Mouse (Mus musculus): ENCODE data around the gene Lrrc75b. TPM values are rescaled to one million over a fixed set of nuclear protein-coding genes. Genes with fewer than 3 reads are reported as not detected.

The Lrrc75b gene
- polyA plus RNA-seq, 1 experiment from 2014 or later: 1.7 TPM

- H3K9ac ChIP-seq: no peak overlapping the region
- 65% methylated on average over 6 of the region's 6 CpGs for WGBS
- no peaks in the 10 kb centered on the region for H3K9me3 ChIP-seq (replicated peaks)
- peaks cover 37% of the 10 kb centered on the region for H3K4me1 ChIP-seq (replicated peaks)
- peaks cover 29% of the 10 kb centered on the region for H3K27me3 ChIP-seq
- no peak overlapping the region for H3K4me3 ChIP-seq
- ATAC-seq (replicated peaks; ENCODE audit: insufficient number of reproducible peaks, insufficient read depth, low FRiP score, low read depth): no peak
- peak overlapping the region; percentile 54 for H3K27ac ChIP-seq
- no peak overlapping the region for H3K4me2 ChIP-seq
- no peaks in the 10 kb centered on the region for H3K36me3 ChIP-seq
Measured at GRCm38 (mm10) chr10:75555557-75555956, 4.6 kb downstream of the Lrrc75b start.

GRCm38 (mm10) chr10:75554090-75554489, 6.0 kb downstream of the Lrrc75b start:
- Histone ChIP-seq H3K36me3 (no peaks in the 10 kb centered on the region), H3K27ac (no peak overlapping the region), H3K27me3 (peaks cover 14% of the 10 kb centered on the region), H3K9ac (no peak overlapping the region), H3K9me3 (replicated peaks) (no peaks in the 10 kb centered on the region), H3K4me3 (no peak overlapping the region), H3K4me2 (no peak overlapping the region), H3K4me1 (replicated peaks) (peaks cover 23% of the 10 kb centered on the region)
- ATAC-seq (replicated peaks; ENCODE audit: insufficient number of reproducible peaks, insufficient read depth, low FRiP score, low read depth): no peak
- WGBS: 88% methylated on average over 8 of the region's 8 CpGs

GRCm38 (mm10) chr10:75552701-75553450, 7.3 kb downstream of the Lrrc75b start:
- 66% methylated on average over 13 of the region's 13 CpGs for WGBS
- no peak for ATAC-seq (replicated peaks; ENCODE audit: insufficient number of reproducible peaks, insufficient read depth, low FRiP score, low read depth)
- H3K4me3 ChIP-seq: no peak overlapping the region

GRCm38 (mm10) chr10:75552106-75552505, 8.0 kb downstream of the Lrrc75b start:
- peaks cover 22% of the 10 kb centered on the region for H3K4me1 ChIP-seq (replicated peaks)
- no peak overlapping the region for H3K27ac ChIP-seq
- H3K9ac ChIP-seq: no peak overlapping the region
- no peak for ATAC-seq (replicated peaks; ENCODE audit: insufficient number of reproducible peaks, insufficient read depth, low FRiP score, low read depth)
- no peaks in the 10 kb centered on the region for H3K9me3 ChIP-seq (replicated peaks)
- no peaks in the 10 kb centered on the region for H3K36me3 ChIP-seq
- H3K27me3 ChIP-seq: no peaks in the 10 kb centered on the region
- 52% methylated on average over 2 of the region's 2 CpGs for WGBS
- no peak overlapping the region for H3K4me3 ChIP-seq
- H3K4me2 ChIP-seq: no peak overlapping the region

More at GRCm38 (mm10) chr10:75552701-75553450, 7.3 kb downstream of the Lrrc75b start:
- H3K9ac ChIP-seq: no peak overlapping the region
- H3K27ac ChIP-seq: no peak overlapping the region
- H3K27me3 ChIP-seq: peaks cover 5% of the 10 kb centered on the region
- H3K4me2 ChIP-seq: no peak overlapping the region
- H3K9me3 ChIP-seq (replicated peaks): no peaks in the 10 kb centered on the region
- peaks cover 22% of the 10 kb centered on the region for H3K4me1 ChIP-seq (replicated peaks)
- H3K36me3 ChIP-seq: no peaks in the 10 kb centered on the region

GRCm38 (mm10) chr10:75551175-75551574, 9.0 kb downstream of the Lrrc75b start:
- Histone ChIP-seq H3K4me3 (no peak overlapping the region), H3K4me1 (replicated peaks) (peaks cover 13% of the 10 kb centered on the region), H3K9me3 (replicated peaks) (no peaks in the 10 kb centered on the region), H3K9ac (no peak overlapping the region), H3K27ac (no peak overlapping the region), H3K36me3 (no peaks in the 10 kb centered on the region), H3K4me2 (0 out of 2 replicates have a peak overlapping the region, but pooled peaks have one; percentile 10), H3K27me3 (no peaks in the 10 kb centered on the region)
- no peak for ATAC-seq (replicated peaks; ENCODE audit: insufficient number of reproducible peaks, insufficient read depth, low FRiP score, low read depth)
- 39% methylated on average over 12 of the region's 12 CpGs for WGBS

GRCm38 (mm10) chr10:75549886-75550285, 10.2 kb downstream of the Lrrc75b start:
- H3K9ac ChIP-seq: no peak overlapping the region
- H3K36me3 ChIP-seq: no peaks in the 10 kb centered on the region
- no peak overlapping the region for H3K27ac ChIP-seq
- no peak overlapping the region for H3K4me3 ChIP-seq
- peaks cover 6% of the 10 kb centered on the region for H3K4me1 ChIP-seq (replicated peaks)
- H3K4me2 ChIP-seq: no peak overlapping the region
- ATAC-seq (replicated peaks; ENCODE audit: insufficient number of reproducible peaks, insufficient read depth, low FRiP score, low read depth): no peak
- no peaks in the 10 kb centered on the region; the same call in 1 of the 2 replicates for H3K9me3 ChIP-seq (replicated peaks)
- 76% methylated on average over 7 of the region's 7 CpGs for WGBS
- no peaks in the 10 kb centered on the region for H3K27me3 ChIP-seq

GRCm38 (mm10) chr10:75548486-75548885, 11.6 kb downstream of the Lrrc75b start:
- H3K4me2 ChIP-seq: 0 out of 2 replicates have a peak overlapping the region, but pooled peaks have one; percentile 11
- no peak overlapping the region for H3K4me3 ChIP-seq
- no peaks in the 10 kb centered on the region; the same call in 1 of the 2 replicates for H3K9me3 ChIP-seq (replicated peaks)
- H3K4me1 ChIP-seq (replicated peaks): peaks cover 6% of the 10 kb centered on the region
- no peak overlapping the region for H3K9ac ChIP-seq
- no peak overlapping the region for H3K27ac ChIP-seq
- H3K27me3 ChIP-seq: no peaks in the 10 kb centered on the region
- H3K36me3 ChIP-seq: no peaks in the 10 kb centered on the region
- 0 out of 2 replicates have a peak, but pooled peaks have one; percentile 14 for ATAC-seq (replicated peaks; ENCODE audit: insufficient number of reproducible peaks, insufficient read depth, low FRiP score, low read depth)
- WGBS: 45% methylated on average over 14 of the region's 14 CpGs

- Histone ChIP-seq H3K4me2 (no peak overlapping the region), H3K4me3 (no peak overlapping the region), H3K27ac (no peak overlapping the region), H3K4me1 (replicated peaks) (peaks cover 6% of the 10 kb centered on the region), H3K9ac (no peak overlapping the region), H3K27me3 (no peaks in the 10 kb centered on the region), H3K36me3 (no peaks in the 10 kb centered on the region), H3K9me3 (replicated peaks) (no peaks in the 10 kb centered on the region; the same call in 1 of the 2 replicates)
- WGBS: 50% methylated on average over 7 of the region's 7 CpGs
- ATAC-seq (replicated peaks; ENCODE audit: insufficient number of reproducible peaks, insufficient read depth, low FRiP score, low read depth): no peak
Measured at GRCm38 (mm10) chr10:75547901-75548300, 12.2 kb downstream of the Lrrc75b start.

GRCm38 (mm10) chr10:75536123-75536522, 24.0 kb downstream of the Lrrc75b start:
- no peaks in the 10 kb centered on the region for H3K9me3 ChIP-seq (replicated peaks)
- WGBS: 78% methylated on average over 5 of the region's 5 CpGs
- no peak overlapping the region for H3K4me2 ChIP-seq
- H3K9ac ChIP-seq: no peak overlapping the region
- no peaks in the 10 kb centered on the region for H3K27me3 ChIP-seq
- no peak overlapping the region for H3K4me3 ChIP-seq
- peaks cover 18% of the 10 kb centered on the region for H3K36me3 ChIP-seq
- H3K27ac ChIP-seq: peak overlapping the region; percentile 70; the same call in 1 of the 2 replicates
- peaks cover 22% of the 10 kb centered on the region for H3K4me1 ChIP-seq (replicated peaks)
- ATAC-seq (replicated peaks; ENCODE audit: insufficient number of reproducible peaks, insufficient read depth, low FRiP score, low read depth): no peak

- no peak overlapping the region for H3K4me2 ChIP-seq
- no peak overlapping the region for H3K9ac ChIP-seq
- H3K27me3 ChIP-seq: no peaks in the 10 kb centered on the region
- peaks cover 25% of the 10 kb centered on the region for H3K4me1 ChIP-seq (replicated peaks)
- 46% methylated on average over 2 of the region's 2 CpGs for WGBS
- peak; percentile 70 for ATAC-seq (replicated peaks; ENCODE audit: insufficient number of reproducible peaks, insufficient read depth, low FRiP score, low read depth)
- no peak overlapping the region for H3K4me3 ChIP-seq
- peaks cover 18% of the 10 kb centered on the region for H3K36me3 ChIP-seq
- H3K27ac ChIP-seq: peak overlapping the region; percentile 70
- no peaks in the 10 kb centered on the region for H3K9me3 ChIP-seq (replicated peaks)
Measured at GRCm38 (mm10) chr10:75535423-75535822, 24.7 kb downstream of the Lrrc75b start.

GRCm38 (mm10) chr10:75534934-75535333, 25.2 kb downstream of the Lrrc75b start:
- H3K4me2 ChIP-seq: no peak overlapping the region
- 40% methylated on average over 8 of the region's 8 CpGs for WGBS
- H3K9ac ChIP-seq: no peak overlapping the region
- ATAC-seq (replicated peaks; ENCODE audit: insufficient number of reproducible peaks, insufficient read depth, low FRiP score, low read depth): peak; percentile 85
- peaks cover 18% of the 10 kb centered on the region for H3K36me3 ChIP-seq
- no peaks in the 10 kb centered on the region for H3K27me3 ChIP-seq
- H3K27ac ChIP-seq: peak overlapping the region; percentile 70
- no peaks in the 10 kb centered on the region for H3K9me3 ChIP-seq (replicated peaks)
- peaks cover 25% of the 10 kb centered on the region for H3K4me1 ChIP-seq (replicated peaks)
- no peak overlapping the region for H3K4me3 ChIP-seq

- Histone ChIP-seq H3K27ac (peak overlapping the region; percentile 70), H3K4me1 (replicated peaks) (peaks cover 25% of the 10 kb centered on the region), H3K36me3 (peaks cover 18% of the 10 kb centered on the region), H3K9me3 (replicated peaks) (no peaks in the 10 kb centered on the region), H3K27me3 (no peaks in the 10 kb centered on the region), H3K4me3 (no peak overlapping the region), H3K4me2 (no peak overlapping the region), H3K9ac (no peak overlapping the region)
- no peak for ATAC-seq (replicated peaks; ENCODE audit: insufficient number of reproducible peaks, insufficient read depth, low FRiP score, low read depth)
- WGBS: 91% methylated on average over 8 of the region's 8 CpGs
Measured at GRCm38 (mm10) chr10:75534216-75534615, 25.9 kb downstream of the Lrrc75b start.
